Mouse (Mus musculus): ENCODE data around the gene Bcl6b.
A peak's percentile ranks its signal among the peaks of the same experiment; 100 is the strongest.

Gene Bcl6b

GRCm38 (mm10) chr11:70233016-70233415, 3.4 kb upstream of the Bcl6b start:
- peak in 1 of 2 experiments; percentile 22 for DNase-seq

GRCm38 (mm10) chr11:70232546-70232945, 2.9 kb upstream of the Bcl6b start:
- peak; percentile 33 to 66 for DNase-seq

- peak; percentile 79 to 91 for DNase-seq
These were observed 685 bp upstream of the Bcl6b start for GRCm38 (mm10) chr11:70230239-70230727.

GRCm38 (mm10) chr11:70228828-70229227, 770 bp downstream of the Bcl6b start:
- DNase-seq, result peak; percentile 89 to 95

- no peak for DNase-seq
These were observed 1.8 kb downstream of the Bcl6b start for GRCm38 (mm10) chr11:70227661-70228245.

- DNase-seq, result no peak
These were observed 2.5 kb downstream of the Bcl6b start for GRCm38 (mm10) chr11:70227126-70227525.

GRCm38 (mm10) chr11:70226602-70226890, 3.1 kb downstream of the Bcl6b start:
- DNase-seq, result peak in 1 of 2 experiments; percentile 75

GRCm38 (mm10) chr11:70225798-70226601, 3.6 kb downstream of the Bcl6b start:
- peak in 1 of 2 experiments; percentile 42 for DNase-seq

GRCm38 (mm10) chr11:70223724-70224123, 5.9 kb downstream of the Bcl6b start:
- peak in 1 of 2 experiments; percentile 66 for DNase-seq

GRCm38 (mm10) chr11:70221603-70222500, 7.7 kb downstream of the Bcl6b start:
- DNase-seq, result peak; percentile 68 to 79

- DNase-seq, result peak; percentile 98 to 99
These were observed 8.6 kb downstream of the Bcl6b start, which contains the start of gene Slc16a13 for GRCm38 (mm10) chr11:70220731-70221602. TSS of gene Slc16a13 (minus strand) at chr11:70221064.

GRCm38 (mm10) chr11:70220323-70220722, 9.3 kb downstream of the Bcl6b start:
- DNase-seq, result peak in 1 of 2 experiments; percentile 57

- DNase-seq, result no peak
These were observed 9.7 kb downstream of the Bcl6b start for GRCm38 (mm10) chr11:70219873-70220272.

GRCm38 (mm10) chr11:70218741-70219470, 10.7 kb downstream of the Bcl6b start:
- DNase-seq, result peak in 1 of 2 experiments; percentile 44

- peak; percentile 72 to 83 for DNase-seq
These were observed 11.6 kb downstream of the Bcl6b start for GRCm38 (mm10) chr11:70218039-70218438.

- DNase-seq, result no peak
These were observed 13.5 kb downstream of the Bcl6b start for GRCm38 (mm10) chr11:70216103-70216502.

GRCm38 (mm10) chr11:70215301-70215700, 14.3 kb downstream of the Bcl6b start:
- peak; percentile 76 to 79 for DNase-seq

- DNase-seq, result no peak
These were observed 14.8 kb downstream of the Bcl6b start for GRCm38 (mm10) chr11:70214856-70215209.

- DNase-seq, result peak; percentile 86 to 88
These were observed 15.3 kb downstream of the Bcl6b start for GRCm38 (mm10) chr11:70214191-70214855.

GRCm38 (mm10) chr11:70213736-70214135, 15.9 kb downstream of the Bcl6b start:
- DNase-seq, result peak in 1 of 2 experiments; percentile 52

GRCm38 (mm10) chr11:70212896-70213295, 16.7 kb downstream of the Bcl6b start:
- peak; percentile 88 to 90 for DNase-seq

Data from kidney, postnatal 36 days (tissue).